Mouse (Mus musculus) CH12.LX (cell line): ENCODE results near the gene Ddx58. TPM values are rescaled to one million over a fixed set of nuclear protein-coding genes. Genes with fewer than 3 reads are reported as not detected.

ENCODE experiments used
- DNase-seq: peaks from one replicate; pipeline ENCODE4 v3.0.0-alpha.2; 2013; ENCODE audit errors: extremely low read depth
- H3K27ac ChIP-seq: 2 replicates; pipeline ENCODE4 v1.5.1; 2012; ENCODE audit warnings: low read depth, mild to moderate bottlenecking, control low read depth, moderate library complexity; ENCODE audit not compliant: insufficient read depth
- H3K27me3 ChIP-seq: replicated peaks from 2 replicates; pipeline ENCODE3; 2012; ENCODE audit warnings: inconsistent platforms
- H3K36me3 ChIP-seq, 2 experiments: replicated peaks in 1 of 2; 2 replicates each; pipeline versions ENCODE3 to v1.6.1; 2012; ENCODE audit warnings: inconsistent platforms in 1 of 2, low read length in 1 of 2, mild to moderate bottlenecking in 1 of 2, mixed read lengths in 1 of 2, moderate library complexity in 1 of 2; ENCODE audit not compliant: control insufficient read depth in 1 of 2, insufficient read depth in 1 of 2
- H3K4me1 ChIP-seq, 2 experiments: 2 replicates each; pipeline ENCODE4 v1.6.1; 2012; ENCODE audit warnings: inconsistent platforms in 1 of 2, moderate library complexity in 1 of 2; ENCODE audit not compliant: insufficient read depth in 2 of 2, control insufficient read depth in 1 of 2
- H3K4me2 ChIP-seq: 2 replicates; pipeline ENCODE4 v1.6.1; 2012; ENCODE audit warnings: low read depth, mild to moderate bottlenecking, control low read depth; ENCODE audit not compliant: poor library complexity, insufficient read depth, severe bottlenecking
- H3K4me3 ChIP-seq, 3 experiments: fragments of 150-350 bp in 1 of 3; sonication (generic) in 1 of 3; replicated peaks in 1 of 3; 2 replicates each; pipeline versions ENCODE3 to v1.5.1; 2011 to 2012; ENCODE audit warnings: low read depth in 2 of 3, low read length in 2 of 3, mild to moderate bottlenecking in 2 of 3, moderate library complexity in 2 of 3, control low read depth in 1 of 3, improper control_type of control experiment in 1 of 3, inconsistent platforms in 1 of 3, mixed read lengths in 1 of 3; ENCODE audit not compliant: poor library complexity in 1 of 3
- H3K79me2 ChIP-seq: replicated peaks from 2 replicates; pipeline ENCODE4 v1.6.1; 2012; ENCODE audit warnings: mild to moderate bottlenecking, moderate library complexity; ENCODE audit not compliant: control insufficient read depth, poor library complexity, insufficient read depth, severe bottlenecking; ENCODE audit errors: extremely low read depth
- H3K9ac ChIP-seq: 2 replicates; pipeline ENCODE4 v1.6.1; 2012; ENCODE audit warnings: low read depth, mild to moderate bottlenecking, control low read depth, moderate library complexity; ENCODE audit not compliant: insufficient read depth
- H3K9me3 ChIP-seq: replicated peaks from 2 replicates; pipeline ENCODE3; 2012; ENCODE audit warnings: low read length, inconsistent platforms, mixed read lengths
- BHLHE40 ChIP-seq: IDR thresholded peaks from 2 replicates; pipeline ENCODE4 v1.6.1; 2011; ENCODE audit warnings: mild to moderate bottlenecking, low read depth, low read length, improper control_type of control experiment
- CTCF ChIP-seq, 2 experiments: IDR thresholded peaks in 1 of 2; conservative IDR thresholded peaks in 1 of 2; 2 replicates each; pipeline ENCODE4 v1.5.1; 2011 to 2012; ENCODE audit warnings: low read depth in 2 of 2, low read length in 2 of 2, improper control_type of control experiment in 1 of 2, inconsistent platforms in 1 of 2, mild to moderate bottlenecking in 1 of 2, moderate library complexity in 1 of 2
- E2F4 ChIP-seq: IDR thresholded peaks from 2 replicates; pipeline ENCODE4 v1.6.1; 2011; ENCODE audit warnings: low read depth, low read length, improper control_type of control experiment; ENCODE audit not compliant: insufficient replicate concordance
- ELF1 ChIP-seq: IDR thresholded peaks from 2 replicates; pipeline ENCODE4 v1.6.1; 2014; ENCODE audit warnings: low read depth, mild to moderate bottlenecking, inconsistent platforms, low read length, improper control_type of control experiment
- ETS1 ChIP-seq: conservative IDR thresholded peaks from 2 replicates; pipeline ENCODE4 v1.6.1; 2012; ENCODE audit warnings: low read depth, mild to moderate bottlenecking, inconsistent platforms, low read length, improper control_type of control experiment, moderate library complexity
- HCFC1 ChIP-seq: IDR thresholded peaks from 2 replicates; pipeline ENCODE4 v1.6.1; 2012; ENCODE audit warnings: low read depth, mild to moderate bottlenecking, inconsistent platforms, low read length, improper control_type of control experiment
- IRF4 ChIP-seq: IDR thresholded peaks from 2 replicates; pipeline ENCODE4 v1.6.1; 2014; ENCODE audit warnings: low read depth, mild to moderate bottlenecking, inconsistent platforms, low read length, improper control_type of control experiment
- MAX ChIP-seq: IDR thresholded peaks from 2 replicates; pipeline ENCODE4 v1.6.1; 2011; ENCODE audit warnings: low read length, improper control_type of control experiment
- MEF2A ChIP-seq: IDR thresholded peaks from 2 replicates; pipeline ENCODE4 v1.6.1; 2014; ENCODE audit warnings: low read depth, mild to moderate bottlenecking, inconsistent platforms, low read length, improper control_type of control experiment, borderline replicate concordance
- MYC ChIP-seq: IDR thresholded peaks from 2 replicates; pipeline ENCODE4 v1.6.1; 2011; ENCODE audit warnings: low read depth, mild to moderate bottlenecking, improper control_type of control experiment, low read length
- NELFE ChIP-seq: IDR thresholded peaks from 2 replicates; pipeline ENCODE4 v1.6.1; 2011; ENCODE audit warnings: low read depth, low read length, improper control_type of control experiment
- NRF1 ChIP-seq: IDR thresholded peaks from 2 replicates; pipeline ENCODE4 v1.6.1; 2014; ENCODE audit warnings: low read depth, mild to moderate bottlenecking, inconsistent platforms, low read length, improper control_type of control experiment, moderate library complexity
- POLR2AphosphoS2 ChIP-seq: IDR thresholded peaks from 2 replicates; pipeline ENCODE4 v1.6.1; 2011; ENCODE audit warnings: low read depth, low read length, improper control_type of control experiment
- RAD21 ChIP-seq: IDR thresholded peaks from 2 replicates; pipeline ENCODE4 v1.6.1; 2011; ENCODE audit warnings: low read depth, mild to moderate bottlenecking, low read length, improper control_type of control experiment, moderate library complexity
- RCOR1 ChIP-seq: conservative IDR thresholded peaks from 2 replicates; pipeline ENCODE4 v1.6.1; 2012; ENCODE audit warnings: low read depth, mild to moderate bottlenecking, inconsistent platforms, low read length, improper control_type of control experiment
- SMC3 ChIP-seq: IDR thresholded peaks from 2 replicates; pipeline ENCODE4 v1.6.1; 2011; ENCODE audit warnings: low read depth, low read length, improper control_type of control experiment
- ZMIZ1 ChIP-seq: IDR thresholded peaks from 2 replicates; pipeline ENCODE4 v1.6.1; 2012; ENCODE audit warnings: low read depth, mild to moderate bottlenecking, inconsistent platforms, low read length, improper control_type of control experiment
- ZNF384 ChIP-seq: IDR thresholded peaks from 2 replicates; pipeline ENCODE4 v1.6.1; 2012; ENCODE audit warnings: low read depth, low read length, improper control_type of control experiment, inconsistent platforms
- dilution Hi-C: fragments of 300-500 bp; cut with MboI; formaldehyde crosslinking; loops from 2 replicates; pipeline ENCODE4 v1.14.3; 2020; ENCODE audit warnings: low sequenced_read_pairs; ENCODE audit not compliant: extremely low pct_unique_long_range_greater_than_20kb, extremely low pct_ligation_motif_present
- in situ Hi-C: fragments of 300-500 bp; cut with MboI; formaldehyde crosslinking; loops from 3 replicates; pipeline ENCODE4 v1.14.3; 2019; ENCODE audit warnings: low sequenced_read_pairs, low pct_ligation_motif_present, low pct_unique_long_range_greater_than_20kb, mixed read lengths
- polyA plus RNA-seq: library from polyadenylated mRNA; unstranded; fragments of >175 nt; gene quantifications from 2 replicates; pipeline ENCODE4 v1.2.1, GENCODE M21; 2012; ENCODE audit warnings: low read depth; ENCODE audit not compliant: insufficient read length
- total RNA-seq, 2 experiments: library from RNA; depleted of rRNA; stranded (reverse); fragments of 300-350 nt in 1 of 2; fragments of >200 nt in 1 of 2; gene quantifications; 2 replicates each; pipeline ENCODE4 v1.2.3; 2012 to 2014

Gene Ddx58
- total and polyA plus RNA-seq, 3 experiments = 4.2 to 7.3 (median 6.6) TPM

DNA sequence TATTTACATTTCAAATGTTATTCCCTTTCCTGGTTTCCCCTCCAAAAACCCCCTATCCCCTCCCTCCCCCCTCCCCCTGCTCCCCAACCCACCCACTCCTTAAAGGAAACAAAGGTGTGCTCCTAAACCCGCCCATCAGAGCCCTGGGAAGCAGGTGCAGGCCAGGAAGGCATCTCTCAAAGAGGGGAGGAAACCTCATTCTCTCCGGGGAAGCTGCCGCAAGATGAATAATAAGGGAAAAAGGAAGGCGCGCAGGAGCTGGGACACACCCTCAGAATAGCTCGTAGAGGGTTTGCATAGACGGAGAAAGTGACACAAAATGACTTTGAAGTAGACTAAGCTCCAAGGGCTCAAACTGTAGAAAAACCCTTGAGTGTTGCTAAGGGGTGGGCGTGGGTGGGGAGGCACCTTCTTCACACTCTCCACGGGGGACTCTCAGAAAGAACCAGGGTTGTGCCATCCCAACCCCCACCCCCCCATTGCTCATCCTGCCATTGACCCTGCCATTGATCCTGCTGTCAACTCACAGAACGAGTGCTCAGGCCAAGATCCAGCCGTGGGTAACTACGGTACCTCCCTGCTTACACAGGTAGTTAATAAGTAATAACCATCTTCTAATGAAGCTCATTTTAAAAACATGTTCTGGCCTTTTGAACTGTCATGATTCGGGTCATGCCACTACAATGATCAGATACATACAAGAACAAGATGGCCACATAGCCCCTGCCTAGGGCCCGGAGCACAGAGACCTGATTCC is 18.4 kb downstream of the Ddx58 start:
- in situ Hi-C loops = no loop called here
- Histone ChIP-seq H3K4me1 (peaks cover 0 to 7% of the 10 kb centered on the region in 2 experiments; a peak in 2 of 4 replicates), H3K4me3 (no peak overlapping the region), H3K27ac (no peak overlapping the region), H3K27me3 (no peaks in the 10 kb centered on the region), H3K36me3 (peaks cover 13 to 51% of the 10 kb centered on the region in 2 experiments), H3K9me3 (no peaks in the 10 kb centered on the region), H3K79me2 (no peaks in the 10 kb centered on the region)
- dilution Hi-C loops = no loop called here
- DNase-seq = no peak
- no peak for TF ChIP-seq NRF1
- TF ChIP-seq POLR2AphosphoS2 = no peak
- no peak for TF ChIP-seq MEF2A
- no peak for TF ChIP-seq NELFE
- no peak for TF ChIP-seq MYC
- no peak for TF ChIP-seq IRF4
- TF ChIP-seq ETS1 = no peak
- TF ChIP-seq, all 38 proteins: peak for 0
- Histone ChIP-seq H3K9ac (no peak overlapping the region), H3K4me2 (no peak overlapping the region)

DNA sequence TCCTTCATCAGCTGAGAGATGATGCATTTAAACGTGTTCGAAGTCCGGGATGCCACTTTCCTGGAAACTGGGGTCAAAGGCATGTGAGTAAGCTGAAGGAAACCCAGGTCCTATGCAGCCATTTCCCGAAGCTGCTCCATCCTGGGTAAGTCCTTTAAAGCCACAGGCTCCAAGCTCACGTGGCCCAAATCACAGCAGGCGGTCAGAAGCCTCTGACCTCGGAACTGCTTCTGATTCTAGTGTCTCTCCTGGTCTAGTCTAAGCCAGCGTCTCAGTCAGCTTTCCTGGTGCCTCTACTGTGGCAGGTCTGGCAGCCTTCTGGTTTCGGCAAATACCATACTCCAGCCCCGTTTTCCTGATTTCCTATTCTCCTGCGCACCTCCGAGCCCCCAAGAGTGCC is 19.2 kb downstream of the Ddx58 start:
- no peak overlapping the region for H3K9ac ChIP-seq

DNA sequence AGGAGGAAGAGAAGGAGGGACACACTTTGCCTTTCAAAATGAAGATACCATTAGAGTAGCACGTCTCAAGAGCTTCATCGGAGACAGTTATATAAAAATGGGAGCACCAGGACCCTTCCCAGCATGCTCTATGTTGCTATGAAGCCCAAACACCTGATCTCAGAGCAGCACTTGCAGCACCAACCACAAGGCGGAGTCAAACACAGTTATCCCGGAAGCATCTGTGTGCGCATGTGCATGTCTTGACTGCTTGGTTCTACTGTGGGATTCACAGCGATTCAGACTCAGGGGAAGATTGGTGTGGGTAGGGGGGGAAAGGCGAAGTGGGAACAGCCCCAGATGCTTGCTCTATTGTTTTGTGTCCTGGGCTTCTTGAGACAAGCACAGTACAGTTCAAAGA is 21.2 kb downstream of the Ddx58 start:
- Histone ChIP-seq H3K79me2 (no peaks in the 10 kb centered on the region), H3K4me2 (no peak overlapping the region), H3K9ac (no peak overlapping the region), H3K9me3 (no peaks in the 10 kb centered on the region), H3K36me3 (peaks cover 10 to 44% of the 10 kb centered on the region in 2 experiments), H3K27me3 (no peaks in the 10 kb centered on the region), H3K27ac (no peak overlapping the region), H3K4me1 (peaks cover 0 to 7% of the 10 kb centered on the region in 2 experiments; a peak in 2 of 4 replicates), H3K4me3 (no peak overlapping the region)
- dilution Hi-C loops (no loop called here), in situ Hi-C loops (no loop called here)
- peak; percentile 72 for DNase-seq
- TF ChIP-seq MEF2A = no peak
- peak; percentile 33 to 71; a peak in 3 of 4 replicates for TF ChIP-seq CTCF (conservative IDR thresholded peaks at IDR 0.05 in 1 of 2, IDR thresholded peaks at IDR 0.05 in 1 of 2; ENCODE audit: low read depth in 2 of 2, low read length in 2 of 2)
- TF ChIP-seq ELF1 = peak; percentile 57
- TF ChIP-seq RAD21 = peak; percentile 67
- TF ChIP-seq HCFC1 = no peak
- peak; percentile 62; the same call in 1 of the 2 replicates for TF ChIP-seq BHLHE40
- peak; percentile 65 for TF ChIP-seq SMC3
- peak; percentile 28; the same call in 1 of the 2 replicates for TF ChIP-seq MAX
- TF ChIP-seq RCOR1 = no peak
- TF ChIP-seq MYC = peak; percentile 69
- peak; percentile 66 for TF ChIP-seq NRF1

More for the DNA sequence above, 19.2 kb downstream of the Ddx58 start:
- H3K36me3 ChIP-seq = peaks cover 15 to 51% of the 10 kb centered on the region in 2 experiments
- DNase-seq = no peak
- H3K79me2 ChIP-seq = no peaks in the 10 kb centered on the region
- no peaks in the 10 kb centered on the region for H3K27me3 ChIP-seq
- no peaks in the 10 kb centered on the region for H3K9me3 ChIP-seq
- in situ Hi-C loops = no loop called here
- no peak overlapping the region for H3K27ac ChIP-seq
- no peak overlapping the region for H3K4me3 ChIP-seq
- H3K4me1 ChIP-seq = peaks cover 0 to 7% of the 10 kb centered on the region in 2 experiments; a peak in 2 of 4 replicates
- H3K4me2 ChIP-seq = no peak overlapping the region
- TF ChIP-seq ELF1 = no peak
- TF ChIP-seq ZMIZ1 = no peak
- no peak for TF ChIP-seq BHLHE40
- TF ChIP-seq ZNF384 = no peak
- no peak for TF ChIP-seq MEF2A
- no peak for TF ChIP-seq E2F4
- dilution Hi-C loops = no loop called here
